Comparison of ENCODE assay signal across 11 mouse cellular contexts in the genomic region with DNA sequence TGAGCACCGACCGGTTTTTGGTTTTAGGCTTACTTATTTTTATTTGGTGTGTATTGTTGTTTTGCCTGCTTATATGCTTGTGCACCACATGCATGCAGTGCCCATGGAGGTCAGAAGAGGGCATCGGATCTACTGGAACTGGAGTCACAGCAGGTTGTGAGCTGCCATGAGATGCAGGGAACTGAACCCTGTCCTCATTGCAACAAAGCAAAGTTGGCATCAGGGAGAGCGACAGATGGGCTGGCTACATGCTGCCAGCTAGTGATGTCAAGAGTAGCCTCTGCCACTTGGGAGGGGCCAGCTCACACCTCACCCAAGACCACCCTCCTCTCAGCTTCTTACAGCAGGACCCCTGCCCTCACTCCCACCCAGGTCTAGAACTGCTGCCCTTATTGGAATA. TPM values are rescaled to one million over a fixed set of nuclear protein-coding genes. Genes with fewer than 3 reads are reported as not detected.
DNase-seq lines count a peak whose midpoint lies in the region; ATAC-seq and TF ChIP-seq lines count a peak whose summit lies in the region.
"Had no signal": no experiment of that assay in that cellular context is flagged by ENCODE, and none has a peak within 500 bp of the region (broad histone marks: within the 10 kb centered on the region; RNA-seq: fewer than 3 reads in every experiment).

No protein-coding gene starts in this region.

- peaks cover 4% of the 10 kb centered on the region; the same call in 1 of the 2 replicates for H3K4me1 ChIP-seq in hindbrain, postnatal 0 days (ENCODE audit: insufficient read depth, low read length)
- peaks cover 7% of the 10 kb centered on the region for H3K4me1 ChIP-seq in hindbrain, embryonic 16.5 days (ENCODE audit: control insufficient read depth, insufficient read depth, low read depth, low read length)
- H3K4me1 ChIP-seq: embryonic facial prominence, embryonic 13.5 days had no signal

- no peak for ATAC-seq in CD4-positive, CD25-positive, alpha-beta regulatory T cell, adult 4 months
- peak; percentile 37; the same call in 1 of the 2 replicates for ATAC-seq in hindbrain, postnatal 0 days
- ATAC-seq in hindbrain, embryonic 16.5 days, result no peak
- no peak for ATAC-seq in frontal cortex, adult (ENCODE audit: low TSS enrichment)

- H3K4me2 ChIP-seq in hindbrain, postnatal 0 days (ENCODE audit: low read depth, low read length), result no peak overlapping the region
- no peak overlapping the region for H3K4me2 ChIP-seq in hindbrain, embryonic 16.5 days (ENCODE audit: low read length)
- H3K4me2 ChIP-seq: embryonic facial prominence, embryonic 13.5 days had no signal

- peaks cover 35% of the 10 kb centered on the region for H3K36me3 ChIP-seq in hindbrain, postnatal 0 days (ENCODE audit: insufficient read depth, low read length)
- peaks cover 33% of the 10 kb centered on the region for H3K36me3 ChIP-seq in hindbrain, embryonic 16.5 days (ENCODE audit: control insufficient read depth, insufficient read depth, low read length)
- peaks cover 2% of the 10 kb centered on the region; the same call in 1 of the 2 replicates for H3K36me3 ChIP-seq in splenic B cell, adult 2 months (ENCODE audit: control insufficient read depth, insufficient read depth, low read length, poor library complexity, severe bottlenecking)

- H3K27ac ChIP-seq in hindbrain, postnatal 0 days, result no peak overlapping the region
- no peak overlapping the region for H3K27ac ChIP-seq in hindbrain, embryonic 16.5 days (ENCODE audit: low read depth, low read length)
- H3K27ac ChIP-seq: embryonic facial prominence, embryonic 13.5 days; macrophage had no signal

- no peak overlapping the region for H3K4me3 ChIP-seq in hindbrain, postnatal 0 days (ENCODE audit: low read length)
- no peak overlapping the region for H3K4me3 ChIP-seq in hindbrain, embryonic 16.5 days (ENCODE audit: low read length)
- H3K4me3 ChIP-seq: embryonic facial prominence, embryonic 13.5 days had no signal

- peak; percentile 32 for TF ChIP-seq CTCF in hindbrain, postnatal 0 days (IDR thresholded peaks at IDR 0.05; ENCODE audit: low read depth)

- H3K9me3 ChIP-seq in hindbrain, postnatal 0 days (ENCODE audit: low read length), result no peaks in the 10 kb centered on the region
- no peaks in the 10 kb centered on the region for H3K9me3 ChIP-seq in hindbrain, embryonic 16.5 days (ENCODE audit: control insufficient read depth, low read length)
- H3K9me3 ChIP-seq: embryonic facial prominence, embryonic 13.5 days had no signal

- 80% methylated on average over 4 of the region's 4 CpGs for WGBS in hindbrain, postnatal 0 days
- 96% methylated on average over 4 of the region's 4 CpGs for WGBS in hindbrain, embryonic 16.5 days

- no peak overlapping the region for H3K9ac ChIP-seq in hindbrain, postnatal 0 days (replicated peaks; ENCODE audit: low read length)
- no peak overlapping the region for H3K9ac ChIP-seq in hindbrain, embryonic 16.5 days (ENCODE audit: low read depth, low read length)
- H3K9ac ChIP-seq: embryonic facial prominence, embryonic 13.5 days had no signal

- DNase-seq in CD4-positive, CD25-positive, alpha-beta regulatory T cell, adult 2 months (ENCODE audit: low read depth, low spot score), result peak; percentile 17
- peak; percentile 33 for DNase-seq in hindbrain, postnatal 0 days (ENCODE audit: low spot score)
- DNase-seq in lung, postnatal 36 days, result peak; percentile 33
- no peak for DNase-seq in lung, adult 18-20 months
- peak; percentile 9 for DNase-seq in splenic B cell, adult 2 months (ENCODE audit: low read depth, low spot score)
- DNase-seq: thymus, postnatal 25 days had no signal

- H3K27me3 ChIP-seq in hindbrain, postnatal 0 days (ENCODE audit: insufficient read depth, low read length), result no peaks in the 10 kb centered on the region
- no peaks in the 10 kb centered on the region for H3K27me3 ChIP-seq in hindbrain, embryonic 16.5 days (replicated peaks; ENCODE audit: control insufficient read depth, insufficient read depth, low read length)
- H3K27me3 ChIP-seq in splenic B cell, adult 2 months (ENCODE audit: control insufficient read depth, insufficient read depth, low read length, poor library complexity, severe bottlenecking), result no peaks in the 10 kb centered on the region
- H3K27me3 ChIP-seq: embryonic facial prominence, embryonic 13.5 days had no signal

RNA-seq across cellular contexts. Expression of gene Capn2, which starts 51.4 kb away (rescaled TPM):
- 10 to 100 TPM; 38.3 to 52.4 TPM for polyA plus RNA-seq in CD4-positive, CD25-positive, alpha-beta regulatory T cell, adult 4 months (2017; shearing (Covaris generic))
- 79.7 and 87.2 TPM in 2 replicates for total RNA-seq in hindbrain, postnatal 0 days (2014; rRNA removed)
- polyA plus RNA-seq in hindbrain, postnatal 0 days (2015; fragmentation: Nextera tagmentation; extraction: Ambion mirVana), result 82.2 and 83.7 TPM in 2 replicates
- 93.9 and 102 TPM in 2 replicates for polyA plus RNA-seq in hindbrain, embryonic 16.5 days (2015; fragmentation: Nextera tagmentation; extraction: Ambion mirVana)

RNA-seq across cellular contexts. Expression of gene Trp53bp2, which starts 57.0 kb away (rescaled TPM):
- polyA plus RNA-seq in CD4-positive, CD25-positive, alpha-beta regulatory T cell, adult 4 months (2017; shearing (Covaris generic)), result 1 to 10 TPM; 8.5 to 8.9 TPM
- total RNA-seq in hindbrain, postnatal 0 days (2014; rRNA removed), result 20.8 and 36.3 TPM in 2 replicates
- 11.2 and 11.7 TPM in 2 replicates for polyA plus RNA-seq in hindbrain, postnatal 0 days (2015; fragmentation: Nextera tagmentation; extraction: Ambion mirVana)
- polyA plus RNA-seq in hindbrain, embryonic 16.5 days (2015; fragmentation: Nextera tagmentation; extraction: Ambion mirVana), result 13.8 and 17.8 TPM in 2 replicates

Comparison
In these comparisons a context has a peak if more than half of its experiments do, and no peak if none do; other contexts are left out.
1. DNase-seq: peak in CD4-positive, CD25-positive, alpha-beta regulatory T cell, adult 2 months (single experiment), hindbrain, postnatal 0 days (single experiment), lung, postnatal 36 days (single experiment) and splenic B cell, adult 2 months (single experiment); none in lung, adult 18-20 months (0 of 2).